Mouse (Mus musculus) intestine, embryonic 15.5 days (tissue): Measurements from ENCODE around the gene Tomm20l. TPM values are rescaled to one million over a fixed set of nuclear protein-coding genes. Genes with fewer than 3 reads are reported as not detected.
"Not testable (repeated sequence)": the region's sequence is repeated elsewhere in the genome, so short reads cannot be mapped to it uniquely, and the experiment has no call there.

ENCODE experiments used
- ATAC-seq: fragments of 200-750 bp; cut with Nextera tagmentation; 2 replicates; pipeline ENCODE4 v1.8.0; 2017; ENCODE audit warnings: moderate TSS enrichment, moderate library complexity
- H3K27ac ChIP-seq: fragments of 300-500 bp; sonication (generic); 2 replicates; pipeline ENCODE4 v1.5.1; 2015; ENCODE audit warnings: mild to moderate bottlenecking, inconsistent platforms
- H3K27me3 ChIP-seq: fragments of 300-500 bp; sonication (generic); replicated peaks from 2 replicates; pipeline ENCODE4 v1.6.1; 2015; ENCODE audit warnings: inconsistent platforms
- H3K36me3 ChIP-seq: fragments of 300-500 bp; sonication (generic); 2 replicates; pipeline ENCODE4 v1.6.1; 2015; ENCODE audit warnings: inconsistent platforms
- H3K4me1 ChIP-seq: fragments of 300-500 bp; sonication (generic); replicated peaks from 2 replicates; pipeline ENCODE4 v1.6.1; 2015; ENCODE audit warnings: inconsistent platforms
- H3K4me2 ChIP-seq: fragments of 300-500 bp; sonication (generic); replicated peaks from 2 replicates; pipeline ENCODE4 v1.6.1; 2015; ENCODE audit warnings: mild to moderate bottlenecking, inconsistent platforms
- H3K4me3 ChIP-seq: fragments of 300-500 bp; sonication (generic); replicated peaks from 2 replicates; pipeline ENCODE4 v1.5.1; 2015; ENCODE audit warnings: inconsistent platforms
- H3K9ac ChIP-seq: fragments of 300-500 bp; sonication (generic); 2 replicates; pipeline ENCODE4 v1.6.1; 2015; ENCODE audit warnings: inconsistent platforms
- H3K9me3 ChIP-seq: fragments of 300-500 bp; sonication (generic); 2 replicates; pipeline ENCODE4 v1.6.1; 2016; ENCODE audit warnings: inconsistent platforms
- WGBS: fragments of 180-500 bp; shearing (Covaris S2); methylation state at CpG from one replicate; pipeline ENCODE4 v1.1.7; 2015; 5-methylcytosine and 5-hydroxymethylcytosine counted together
- polyA plus RNA-seq: library from polyadenylated mRNA; unstranded; fragments of >200 nt; fragmentation: Nextera tagmentation; extraction: Ambion mirVana; gene quantifications from 2 replicates; pipeline ENCODE4 v1.2.1, GENCODE M21; 2015

Tomm20l gene
- not detected in 2 replicates for polyA plus RNA-seq

DNA sequence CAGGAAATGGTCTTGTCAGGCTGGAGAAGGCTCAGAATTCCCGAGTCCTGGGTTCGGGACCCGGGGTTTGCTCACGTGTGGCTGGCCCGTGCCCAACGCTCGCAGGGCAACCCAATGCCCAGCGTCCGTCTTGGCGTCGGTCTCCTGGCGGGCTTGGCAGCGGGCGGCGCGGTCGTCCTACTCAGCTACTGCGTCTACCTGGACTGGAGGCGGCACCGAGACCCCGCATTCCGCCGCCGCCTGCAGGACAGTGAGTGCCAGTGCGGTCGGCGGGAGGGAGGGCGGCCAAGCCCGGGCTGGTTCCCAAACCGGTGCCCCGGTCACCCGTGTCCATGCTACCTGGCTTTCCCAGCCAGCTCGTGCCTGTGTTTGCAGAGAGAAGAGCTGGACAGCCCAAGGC is at the start of gene Tomm20l:
TSS of gene Tomm20l (plus strand) at position 98 of the 400 bp plus-strand sequence.
- peak; percentile 65; the same call in 1 of the 2 replicates for ATAC-seq
- H3K36me3 ChIP-seq, result no peaks in the 10 kb centered on the region
- 8% methylated on average over 33 of the region's 33 CpGs for WGBS
- no peaks in the 10 kb centered on the region for H3K9me3 ChIP-seq
- H3K27me3 ChIP-seq, result no peaks in the 10 kb centered on the region
- peak within 1 kb of the TSS; percentile 66 for H3K4me2 ChIP-seq
- peak within 1 kb of the TSS; percentile 26 for H3K4me3 ChIP-seq
- peaks cover 5% of the 10 kb centered on the region; the same call in 1 of the 2 replicates for H3K4me1 ChIP-seq
- peak within 1 kb of the TSS; percentile 6; the same call in 1 of the 2 replicates for H3K9ac ChIP-seq
- H3K27ac ChIP-seq, result no peak within 1 kb of the TSS

DNA sequence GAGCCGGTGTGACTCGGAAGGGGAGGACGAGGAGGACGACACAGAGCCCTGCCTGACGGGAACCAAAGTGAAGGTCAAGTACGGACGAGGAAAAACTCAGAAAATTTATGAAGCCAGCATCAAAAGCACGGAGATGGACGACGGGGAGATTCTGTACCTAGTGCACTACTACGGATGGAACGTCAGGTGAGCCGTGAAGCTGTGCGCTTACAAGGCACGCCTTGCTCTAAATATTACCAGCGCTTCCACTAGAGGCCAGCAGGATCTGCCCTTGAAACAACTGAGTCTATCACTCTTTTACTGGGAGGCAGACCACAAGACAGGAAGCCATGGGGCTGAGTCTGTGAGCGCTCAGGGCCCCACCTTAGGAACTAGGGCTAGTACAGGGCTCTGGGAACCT is 41.4 kb upstream of the Tomm20l start:
- ATAC-seq, result no peak
- H3K27ac ChIP-seq, result no peak overlapping the region
- H3K27me3 ChIP-seq, result no peaks in the 10 kb centered on the region
- no peak overlapping the region for H3K9ac ChIP-seq
- no peak overlapping the region for H3K4me2 ChIP-seq
- no peak overlapping the region for H3K4me3 ChIP-seq
- WGBS, result 91% methylated on average over 17 of the region's 17 CpGs
- no peaks in the 10 kb centered on the region for H3K4me1 ChIP-seq
- H3K36me3 ChIP-seq, result peaks cover 30% of the 10 kb centered on the region
- H3K9me3 ChIP-seq, result no peaks in the 10 kb centered on the region

DNA sequence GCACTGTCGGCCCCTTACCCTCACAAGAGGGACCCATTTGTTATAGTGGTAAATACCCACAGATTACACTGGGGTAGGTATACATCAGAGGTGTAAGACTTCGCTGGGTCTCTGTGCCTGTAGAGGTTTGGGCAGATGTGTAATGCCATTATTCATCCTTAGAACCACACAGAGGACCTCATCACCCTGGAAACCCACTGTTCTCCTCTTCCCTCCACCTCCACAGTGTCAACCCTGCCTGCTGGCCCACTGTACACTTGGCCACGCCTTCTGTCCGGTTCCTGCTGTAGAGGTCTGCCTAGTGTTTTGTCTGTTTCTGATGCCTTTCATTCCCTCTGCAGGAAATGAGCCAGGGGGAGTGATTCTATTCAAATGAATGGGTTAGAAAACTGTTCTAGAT is 39.2 kb upstream of the Tomm20l start:
- Histone ChIP-seq H3K4me3 (no peak overlapping the region), H3K27me3 (no peaks in the 10 kb centered on the region), H3K4me2 (no peak overlapping the region), H3K27ac (no peak overlapping the region), H3K36me3 (peaks cover 37% of the 10 kb centered on the region), H3K9me3 (no peaks in the 10 kb centered on the region), H3K4me1 (no peaks in the 10 kb centered on the region), H3K9ac (no peak overlapping the region)
- 87% methylated on average over 4 of the region's 4 CpGs for WGBS
- no peak for ATAC-seq

DNA sequence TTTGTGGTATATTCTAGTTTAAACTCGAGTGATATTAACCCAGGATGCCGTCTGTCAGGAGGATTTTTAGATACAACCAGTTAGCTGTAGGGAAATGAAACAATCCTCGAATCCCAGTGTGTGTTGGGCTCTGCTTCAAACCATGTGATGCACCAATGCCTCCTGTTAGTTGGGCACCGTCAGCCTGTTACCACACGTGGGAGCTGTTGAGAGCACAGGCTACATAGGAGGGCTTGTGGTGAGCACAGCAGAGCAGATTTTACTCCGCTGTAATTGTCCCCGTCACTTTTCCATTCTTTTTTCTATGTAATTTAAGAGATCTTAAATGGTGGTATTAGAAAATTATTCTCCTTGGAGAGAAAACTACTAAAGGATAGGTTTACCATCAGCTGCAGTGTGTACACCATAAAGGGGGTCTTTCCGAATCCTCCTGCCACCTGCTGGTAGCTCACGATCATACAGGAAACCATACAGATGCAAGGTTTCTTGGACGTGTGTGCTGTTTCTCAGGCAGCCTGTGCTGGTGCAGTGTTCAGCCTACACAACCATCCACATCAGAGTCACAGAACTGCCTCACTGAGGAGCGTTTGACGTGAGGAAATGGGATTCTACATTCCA is 38.0 kb upstream of the Tomm20l start:
- Histone ChIP-seq H3K27ac (no peak overlapping the region), H3K36me3 (peaks cover 37% of the 10 kb centered on the region), H3K9ac (no peak overlapping the region), H3K27me3 (no peaks in the 10 kb centered on the region), H3K4me3 (no peak overlapping the region), H3K4me1 (no peaks in the 10 kb centered on the region), H3K4me2 (no peak overlapping the region), H3K9me3 (no peaks in the 10 kb centered on the region)
- WGBS, result 64% methylated on average over 12 of the region's 12 CpGs
- ATAC-seq, result peak; percentile 58; the same call in 1 of the 2 replicates

DNA sequence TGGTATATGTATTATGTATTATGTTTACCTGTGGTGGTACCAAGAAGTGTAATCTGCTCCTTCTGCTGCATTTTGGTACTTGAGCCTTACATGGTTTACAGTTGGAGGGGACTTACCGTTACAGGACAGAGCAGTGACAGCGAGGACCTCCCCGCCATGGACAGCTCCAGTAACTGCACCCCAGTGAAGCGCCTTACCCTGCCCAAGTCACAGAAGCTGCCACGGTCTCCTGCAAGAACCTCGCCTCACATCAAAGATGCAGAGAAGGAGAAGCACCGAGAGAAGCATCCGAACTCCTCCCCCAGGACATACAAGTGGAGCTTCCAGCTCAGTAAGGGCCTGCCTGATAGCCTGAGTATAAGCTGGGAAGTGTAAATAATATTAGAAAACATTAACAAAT is 24.9 kb upstream of the Tomm20l start:
- H3K36me3 ChIP-seq, result no peaks in the 10 kb centered on the region
- no peak overlapping the region for H3K4me2 ChIP-seq
- H3K9ac ChIP-seq, result no peak overlapping the region
- H3K4me3 ChIP-seq, result no peak overlapping the region
- H3K9me3 ChIP-seq, result no peaks in the 10 kb centered on the region
- no peak overlapping the region for H3K27ac ChIP-seq
- 89% methylated on average over 8 of the region's 8 CpGs for WGBS
- H3K4me1 ChIP-seq, result no peaks in the 10 kb centered on the region
- ATAC-seq, result no peak
- no peaks in the 10 kb centered on the region for H3K27me3 ChIP-seq

DNA sequence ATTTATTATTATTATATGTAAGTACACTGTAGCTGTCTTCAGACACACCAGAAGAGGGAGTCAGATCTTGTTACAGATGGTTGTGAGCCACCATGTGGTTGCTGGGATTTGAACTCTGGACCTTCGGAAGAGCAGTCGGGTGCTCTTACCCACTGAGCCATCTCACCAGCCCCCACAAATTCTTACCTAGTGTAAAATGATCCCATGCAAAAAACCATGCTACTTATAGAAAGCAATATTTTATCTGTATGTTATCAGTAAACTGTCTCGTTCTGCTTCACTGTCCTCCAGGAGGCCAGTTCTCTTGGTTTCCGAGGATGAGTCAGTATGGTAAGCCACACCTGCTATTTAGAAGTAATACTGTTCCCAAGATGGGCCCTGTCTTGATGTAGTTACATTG is 7.0 kb upstream of the Tomm20l start:
- H3K27me3 ChIP-seq, H3K4me3 ChIP-seq, H3K9ac ChIP-seq, H3K4me2 ChIP-seq, H3K4me1 ChIP-seq, H3K9me3 ChIP-seq, H3K27ac ChIP-seq, H3K36me3 ChIP-seq, ATAC-seq: not testable (repeated sequence)
- 80% methylated on average over 4 of the region's 4 CpGs for WGBS

DNA sequence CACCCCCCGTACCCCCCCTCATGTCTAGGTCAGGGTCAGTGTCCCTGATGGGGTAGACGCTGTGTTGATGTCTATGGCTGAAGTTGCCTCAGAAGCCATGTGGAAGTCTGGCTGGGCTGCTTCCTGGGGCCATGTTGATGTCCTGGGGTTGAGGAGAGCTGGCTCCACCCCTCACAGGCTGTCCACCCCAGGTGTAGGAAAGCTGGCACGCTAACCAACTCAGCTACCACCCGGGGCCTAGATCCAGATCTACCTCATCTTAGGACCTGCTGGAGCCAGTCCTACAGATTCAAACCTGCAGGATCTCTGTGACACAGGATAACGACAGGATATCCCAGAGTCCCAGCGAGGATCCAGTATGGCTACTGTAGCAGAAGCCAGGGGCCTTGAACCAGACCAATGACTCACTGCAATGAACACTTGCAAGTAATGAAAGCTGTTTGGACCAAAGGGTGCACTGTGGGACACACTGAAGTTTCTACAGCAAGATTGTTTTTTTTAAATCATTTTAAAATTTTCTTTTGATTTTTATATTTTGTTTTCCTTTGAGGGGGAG is 3.9 kb upstream of the Tomm20l start:
- no peak overlapping the region for H3K27ac ChIP-seq
- H3K4me2 ChIP-seq, result no peak overlapping the region
- no peaks in the 10 kb centered on the region for H3K9me3 ChIP-seq
- H3K36me3 ChIP-seq, result no peaks in the 10 kb centered on the region
- no peak overlapping the region for H3K4me3 ChIP-seq
- H3K4me1 ChIP-seq, result peaks cover 5% of the 10 kb centered on the region; the same call in 1 of the 2 replicates
- no peak for ATAC-seq
- WGBS, result 85% methylated on average over 6 of the region's 6 CpGs
- no peak overlapping the region for H3K9ac ChIP-seq
- H3K27me3 ChIP-seq, result no peaks in the 10 kb centered on the region

DNA sequence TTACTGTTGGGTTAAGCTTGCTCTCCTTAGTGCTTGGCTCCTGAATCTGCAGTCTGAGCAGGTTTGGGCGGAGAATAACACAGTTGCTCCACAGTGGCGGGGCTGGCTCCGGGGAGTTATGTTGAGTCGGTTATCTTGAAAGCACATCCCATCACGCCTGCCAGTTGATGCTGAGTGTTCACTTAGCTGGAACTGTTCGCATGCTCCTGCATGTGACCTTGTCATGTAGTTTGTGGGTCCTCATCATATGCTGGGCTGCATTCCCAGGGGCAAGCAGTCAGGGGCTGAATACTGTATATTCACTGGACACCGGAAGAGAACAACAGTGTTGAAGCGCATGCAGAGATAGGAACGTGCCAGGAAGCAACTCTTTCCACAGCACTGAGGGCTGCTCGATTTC is 1.8 kb downstream of the Tomm20l start:
- Histone ChIP-seq H3K4me1 (peaks cover 5% of the 10 kb centered on the region; the same call in 1 of the 2 replicates), H3K36me3 (no peaks in the 10 kb centered on the region), H3K9me3 (no peaks in the 10 kb centered on the region), H3K4me2 (no peak overlapping the region), H3K9ac (no peak overlapping the region), H3K27ac (no peak overlapping the region), H3K4me3 (no peak overlapping the region), H3K27me3 (no peaks in the 10 kb centered on the region)
- WGBS, result 85% methylated on average over 10 of the region's 10 CpGs
- no peak for ATAC-seq

DNA sequence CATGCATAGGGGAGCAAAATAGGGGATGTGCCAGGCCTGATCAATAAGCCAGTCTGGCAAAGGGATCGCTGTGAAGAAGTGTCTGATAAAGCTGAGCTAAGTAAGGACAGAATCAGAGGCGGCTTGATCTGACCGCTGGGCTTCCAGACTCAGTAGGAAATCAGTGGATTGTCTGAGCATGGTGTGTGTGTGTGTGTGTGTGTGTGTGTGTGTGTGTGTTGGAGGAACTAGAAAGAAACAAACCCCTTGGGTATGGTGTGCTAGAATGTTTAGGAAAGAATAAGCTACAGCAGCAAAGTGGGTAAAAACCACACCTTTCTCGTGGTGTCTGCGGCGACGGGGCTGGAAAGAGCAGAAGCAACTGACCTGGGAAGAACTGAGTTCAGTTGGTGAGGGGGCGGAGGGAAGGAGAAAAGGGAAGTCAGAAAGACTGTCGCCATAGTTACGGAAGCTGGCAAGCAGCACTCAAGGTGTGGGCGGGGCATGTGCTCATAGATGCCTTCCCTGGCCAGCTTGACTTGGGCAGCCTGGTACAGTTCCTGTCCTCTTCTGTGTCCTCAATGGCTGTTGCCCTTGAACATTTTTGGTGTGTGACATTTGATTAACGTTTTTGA is 2.6 kb downstream of the Tomm20l start:
- H3K27ac ChIP-seq, result no peak overlapping the region
- ATAC-seq, result peak; percentile 73; the same call in 1 of the 2 replicates
- no peak overlapping the region for H3K9ac ChIP-seq
- no peak overlapping the region for H3K4me3 ChIP-seq
- H3K27me3 ChIP-seq, result no peaks in the 10 kb centered on the region
- peaks cover 5% of the 10 kb centered on the region; the same call in 1 of the 2 replicates for H3K4me1 ChIP-seq
- H3K4me2 ChIP-seq, result no peak overlapping the region; the same call in 1 of the 2 replicates
- H3K9me3 ChIP-seq, result no peaks in the 10 kb centered on the region
- H3K36me3 ChIP-seq, result no peaks in the 10 kb centered on the region
- 26% methylated on average over 12 of the region's 12 CpGs for WGBS

DNA sequence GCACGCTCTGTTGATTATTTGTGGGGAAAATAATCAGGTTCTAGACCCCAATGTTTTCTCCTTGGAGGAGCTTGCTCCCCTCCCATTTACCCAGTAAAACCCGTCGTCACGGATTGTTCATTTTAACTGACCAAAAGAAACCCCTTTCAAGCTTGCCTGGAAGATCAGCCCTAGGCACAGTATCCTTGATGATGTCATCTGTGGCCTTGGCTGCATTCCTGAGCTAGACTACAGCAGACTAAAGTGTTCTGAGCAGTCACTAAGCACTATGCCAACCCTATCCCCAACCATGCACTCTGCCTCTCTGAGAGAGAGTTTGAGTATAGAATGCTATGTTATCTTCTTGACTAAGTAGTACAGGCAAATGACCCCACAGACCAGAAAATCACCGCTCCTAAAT is 5.2 kb downstream of the Tomm20l start:
- WGBS, result 72% methylated on average over 5 of the region's 5 CpGs
- Histone ChIP-seq H3K4me1 (0 out of 2 replicates have a peak, but pooled peaks cover under 1% of the 10 kb centered on the region), H3K4me2 (no peak overlapping the region), H3K9ac (no peak overlapping the region), H3K9me3 (no peaks in the 10 kb centered on the region), H3K36me3 (no peaks in the 10 kb centered on the region), H3K27ac (no peak overlapping the region), H3K4me3 (no peak overlapping the region), H3K27me3 (no peaks in the 10 kb centered on the region)
- ATAC-seq, result no peak

DNA sequence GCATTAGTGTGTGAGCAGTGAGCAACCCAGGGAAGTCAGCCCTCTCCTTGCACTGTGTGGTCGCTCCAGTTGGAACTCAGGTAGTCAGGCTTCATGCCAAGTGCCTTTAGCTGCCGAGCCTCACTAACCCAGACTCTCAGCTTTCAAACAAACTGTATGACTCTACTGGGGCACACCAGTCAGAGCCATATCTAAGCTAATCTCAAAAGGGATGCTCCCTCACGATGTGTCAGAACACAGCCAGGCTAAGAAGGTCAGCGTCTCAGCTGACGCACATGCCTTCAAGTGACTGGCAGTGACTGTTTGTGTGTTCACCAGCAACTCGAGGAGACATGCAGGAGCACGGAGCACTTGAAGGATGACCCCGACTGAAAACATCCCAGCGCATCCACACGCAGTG is 11.5 kb downstream of the Tomm20l start:
- Histone ChIP-seq H3K4me1 (no peaks in the 10 kb centered on the region), H3K9ac (no peak overlapping the region), H3K36me3 (peaks cover 7% of the 10 kb centered on the region), H3K27me3 (no peaks in the 10 kb centered on the region), H3K4me2 (no peak overlapping the region), H3K4me3 (no peak overlapping the region), H3K9me3 (no peaks in the 10 kb centered on the region), H3K27ac (no peak overlapping the region)
- ATAC-seq, result no peak
- WGBS, result 86% methylated on average over 10 of the region's 10 CpGs

DNA sequence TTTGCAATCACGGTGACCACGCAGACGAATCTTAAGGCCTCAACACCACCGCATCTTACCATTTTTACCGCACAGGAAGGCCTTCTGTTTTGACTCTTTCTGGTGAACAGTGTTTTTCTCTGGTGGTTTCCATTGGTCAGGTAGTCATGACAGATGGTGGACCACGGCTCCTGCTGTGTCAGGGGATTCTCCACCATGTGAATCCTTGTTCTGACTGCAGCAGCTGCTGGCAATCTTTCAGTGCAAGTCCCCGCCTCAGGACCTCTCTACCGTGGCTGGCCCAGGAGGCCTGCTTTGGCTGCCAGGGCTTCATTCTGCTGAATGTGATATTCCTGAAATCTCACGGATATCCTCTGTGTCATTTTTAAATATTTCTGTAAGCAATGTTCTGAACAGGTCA is 12.1 kb downstream of the Tomm20l start:
- H3K9ac ChIP-seq, result no peak overlapping the region
- H3K36me3 ChIP-seq, result peaks cover 7% of the 10 kb centered on the region
- no peaks in the 10 kb centered on the region for H3K4me1 ChIP-seq
- H3K27me3 ChIP-seq, result no peaks in the 10 kb centered on the region
- H3K9me3 ChIP-seq, result no peaks in the 10 kb centered on the region
- H3K4me3 ChIP-seq, result no peak overlapping the region
- 92% methylated on average over 9 of the region's 9 CpGs for WGBS
- H3K4me2 ChIP-seq, result no peak overlapping the region
- no peak overlapping the region for H3K27ac ChIP-seq
- ATAC-seq, result no peak
